Mouse (Mus musculus) ovary, postnatal 10 days (tissue): ENCODE results near the gene Dicer1.
"Not testable (repeated sequence)": the region's sequence is repeated elsewhere in the genome, so short reads cannot be mapped to it uniquely, and the experiment has no call there.

Source experiments
- DNase-seq: peaks from one replicate; pipeline ENCODE4 v3.0.0; 2022; ENCODE audit warnings: low spot score

Gene Dicer1

DNA sequence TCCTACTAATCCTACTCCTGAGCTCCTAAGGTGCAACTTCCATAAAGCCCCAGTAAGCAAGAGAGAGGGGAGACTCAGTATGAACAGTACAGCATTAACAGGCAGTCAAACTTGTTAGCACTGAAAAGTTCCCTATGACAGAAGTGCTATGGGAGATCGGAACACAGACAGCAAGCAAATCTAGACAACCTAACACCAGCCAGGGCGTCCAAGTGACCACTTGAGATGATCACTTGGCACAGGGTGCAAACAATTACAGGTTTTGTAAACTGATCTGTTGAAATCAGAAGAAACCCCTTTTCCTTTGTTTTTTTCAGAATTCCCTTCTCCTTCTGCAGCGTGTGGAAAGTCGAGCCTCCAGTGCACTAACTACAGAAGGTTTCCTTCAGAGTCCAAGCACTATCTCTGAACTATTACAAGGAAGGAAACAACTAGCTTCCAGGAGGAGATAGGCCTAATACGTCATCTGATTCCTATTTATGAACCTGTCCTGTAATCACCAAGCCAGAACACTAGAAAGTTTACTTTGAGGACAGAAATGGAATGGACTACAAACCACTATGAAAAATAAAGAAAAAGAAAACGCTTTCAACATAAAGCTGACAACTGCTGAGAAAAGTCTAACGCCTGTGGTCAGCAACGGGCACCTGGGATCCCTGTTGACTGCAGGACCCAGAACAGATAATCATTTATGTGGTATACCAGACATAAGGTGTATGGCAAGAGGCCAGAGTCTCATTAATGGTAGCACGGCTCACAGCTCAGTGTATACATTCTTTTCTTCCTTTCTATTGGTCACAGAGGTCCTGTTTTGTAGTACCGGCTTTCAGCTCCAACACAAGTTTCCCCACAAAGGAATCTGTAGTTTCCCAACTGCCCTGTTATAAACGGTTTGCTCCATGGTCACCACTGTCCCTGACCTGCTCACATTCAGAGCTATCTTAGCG lies 10.6 kb downstream of the Dicer1 start:
- DNase-seq: no peak

DNA sequence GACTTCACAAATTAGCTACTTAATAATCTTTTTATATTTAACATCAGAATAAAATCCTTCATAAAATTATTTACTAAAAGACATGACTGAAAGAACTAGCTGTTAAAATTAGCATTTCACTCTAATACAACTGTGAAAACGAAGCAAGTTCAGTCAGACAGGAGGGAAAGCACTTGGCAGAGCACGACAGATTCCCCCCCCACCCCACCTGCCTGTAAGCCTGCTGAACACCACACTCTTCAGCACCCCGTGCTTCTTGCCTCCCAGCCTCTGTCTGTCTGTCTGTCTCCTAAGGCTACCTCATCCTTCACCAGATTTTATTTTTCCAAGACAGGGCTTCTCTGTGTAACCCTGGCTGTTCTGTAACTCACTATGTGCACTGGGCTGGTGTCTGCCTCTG lies 12.8 kb downstream of the Dicer1 start:
- no peak for DNase-seq

GRCm38 (mm10) chr12:104738446-104738845 lies 13.3 kb downstream of the Dicer1 start:
- no peak for DNase-seq

GRCm38 (mm10) chr12:104737666-104738065 lies 14.1 kb downstream of the Dicer1 start:
- DNase-seq: no peak

DNA sequence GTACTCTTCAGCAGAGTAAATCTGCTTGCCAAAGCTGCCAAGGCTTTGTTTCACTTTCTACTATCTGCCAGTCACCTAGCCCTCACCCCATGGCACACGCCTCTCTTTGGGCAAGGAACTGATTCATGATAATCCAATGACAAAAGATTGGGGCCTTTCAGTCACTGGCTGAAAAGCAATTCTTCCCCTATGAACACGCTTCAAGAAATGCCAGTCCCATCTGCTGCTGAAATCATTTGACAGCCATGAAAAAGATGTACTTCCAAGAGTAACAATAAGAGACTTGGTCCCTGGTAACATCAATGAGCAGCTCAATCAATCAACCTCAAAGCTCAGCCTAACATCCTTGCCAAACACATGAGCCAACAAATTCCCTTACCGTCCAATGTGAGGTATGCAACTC lies 15.8 kb downstream of the Dicer1 start:
- DNase-seq: no peak

DNA sequence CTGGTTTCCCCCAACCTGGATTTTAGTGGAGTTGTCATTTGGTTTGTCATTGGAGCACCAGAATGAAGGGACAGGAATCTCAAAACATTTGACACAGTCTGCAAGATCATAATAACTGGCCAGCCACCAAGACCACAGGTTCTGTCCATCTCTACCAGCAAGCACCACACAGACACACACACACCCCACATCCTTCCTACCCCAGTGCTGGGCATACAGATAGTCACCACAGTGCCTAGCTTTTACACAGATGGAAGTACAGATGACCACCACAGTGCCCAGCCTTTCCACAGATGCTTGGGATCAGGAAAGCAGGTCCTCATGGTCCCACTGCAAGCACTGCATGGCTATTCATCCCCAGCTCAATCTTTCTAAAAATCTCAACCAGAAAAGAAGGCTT lies 18.6 kb downstream of the Dicer1 start:
- no peak for DNase-seq

- DNase-seq: no peak
Measured at GRCm38 (mm10) chr12:104731782-104732181, 20.0 kb downstream of the Dicer1 start.

GRCm38 (mm10) chr12:104726436-104726835 lies 25.3 kb downstream of the Dicer1 start:
- DNase-seq: not testable (repeated sequence)

- DNase-seq: no peak
Measured at GRCm38 (mm10) chr12:104722056-104722455, 29.7 kb downstream of the Dicer1 start.

- no peak for DNase-seq
Measured at GRCm38 (mm10) chr12:104721011-104721410, 30.7 kb downstream of the Dicer1 start.

DNA sequence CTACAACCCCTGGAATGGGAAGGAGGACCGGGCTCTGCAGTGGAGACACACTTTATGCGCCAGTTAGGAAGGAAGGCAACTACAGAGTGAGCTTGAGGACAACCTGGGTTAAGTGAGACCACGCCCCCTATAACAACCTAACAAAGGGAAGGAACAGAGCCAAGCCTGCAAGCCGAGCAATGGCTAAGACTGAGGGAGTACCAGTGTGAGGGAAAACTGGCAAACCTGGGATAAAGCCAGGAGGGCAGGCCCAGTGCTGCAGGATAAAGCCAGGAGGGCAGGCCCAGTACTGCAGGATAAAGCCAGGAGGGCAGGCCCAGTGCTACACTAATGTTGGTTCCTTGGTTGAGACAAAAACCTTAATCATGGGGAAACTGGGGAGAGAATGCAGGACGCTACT lies 32.8 kb downstream of the Dicer1 start:
- DNase-seq: no peak

DNA sequence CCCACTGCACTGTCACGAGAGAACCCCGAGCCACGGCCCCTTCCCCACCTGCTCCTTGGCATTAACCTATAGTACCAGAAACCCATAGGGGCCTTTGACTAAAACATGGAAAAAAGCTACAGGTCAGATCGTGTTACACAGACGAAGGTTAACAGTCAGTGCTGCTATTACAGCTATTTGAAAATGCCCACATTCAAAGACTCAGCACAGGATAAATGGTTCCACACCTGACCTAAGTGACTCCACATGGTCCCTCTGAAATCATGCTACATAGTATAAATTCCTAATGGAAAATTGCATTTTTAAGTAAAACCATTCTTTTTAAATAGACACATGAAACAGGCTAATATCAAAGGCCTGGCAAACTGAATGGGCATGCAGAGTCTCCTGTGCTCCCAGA lies 35.3 kb downstream of the Dicer1 start:
- no peak for DNase-seq

GRCm38 (mm10) chr12:104715453-104715852 lies 36.3 kb downstream of the Dicer1 start:
- no peak for DNase-seq

GRCm38 (mm10) chr12:104700266-104700665 lies 51.5 kb downstream of the Dicer1 start:
- DNase-seq: no peak

DNA sequence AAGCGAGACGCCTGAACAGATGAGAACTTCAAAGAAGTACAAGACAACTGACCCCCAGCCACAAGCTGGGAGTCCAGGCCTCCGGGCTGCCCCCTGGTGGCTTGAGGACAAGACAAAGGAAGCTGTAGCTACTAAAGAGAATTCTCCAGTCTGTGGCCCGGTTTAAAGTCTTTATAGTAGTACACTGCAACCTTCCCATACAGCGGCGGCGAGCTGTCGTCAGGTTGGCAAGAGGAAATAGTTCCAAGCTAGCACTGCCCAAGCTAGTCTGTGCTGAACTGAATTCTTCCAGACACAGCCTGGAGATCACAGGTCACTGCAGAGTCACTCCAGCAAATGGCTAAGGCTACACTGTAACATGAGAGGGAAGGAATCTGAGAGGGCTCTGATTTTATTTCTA lies 52.0 kb downstream of the Dicer1 start:
- DNase-seq: peak; percentile 25

GRCm38 (mm10) chr12:104695514-104695913 lies 56.2 kb downstream of the Dicer1 start:
- no peak for DNase-seq

DNA sequence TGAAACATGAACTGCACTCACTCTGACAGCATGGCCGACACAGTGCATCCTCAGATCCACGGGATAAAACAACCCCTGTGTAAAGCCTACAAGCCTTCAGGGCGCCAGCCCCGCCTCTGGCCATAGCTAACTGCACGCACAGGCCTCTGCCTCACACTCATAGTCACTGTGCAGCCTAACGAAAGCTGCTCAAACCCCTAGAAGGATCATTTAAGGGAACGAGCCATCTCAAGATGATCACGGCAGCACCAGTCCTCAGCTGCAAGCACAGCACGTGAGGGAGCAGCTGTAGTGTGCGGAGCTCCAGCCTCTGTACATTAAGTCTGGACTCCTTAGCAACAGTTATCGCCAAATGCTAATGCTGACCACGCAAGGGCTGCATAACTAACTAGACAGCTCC lies 58.9 kb downstream of the Dicer1 start:
- DNase-seq: no peak

DNA sequence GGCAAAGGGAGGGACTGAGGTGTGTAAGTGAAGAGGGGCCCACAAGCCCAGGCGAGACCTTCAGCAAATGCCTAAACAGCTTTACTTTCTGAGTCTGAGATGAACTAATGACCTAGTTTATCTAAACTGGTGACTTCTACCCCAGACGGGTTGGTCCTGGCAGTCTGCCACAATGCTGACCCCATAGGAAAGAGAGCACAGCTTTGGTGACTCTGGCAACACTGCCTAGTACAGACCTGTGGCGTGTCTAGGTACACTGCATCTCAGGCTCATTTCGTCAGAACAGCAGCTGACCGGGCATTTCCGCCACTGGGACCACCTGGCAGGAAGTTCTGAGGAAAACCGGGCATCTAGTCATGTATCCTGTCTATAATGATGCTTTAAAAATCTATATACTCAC lies 61.3 kb downstream of the Dicer1 start:
- no peak for DNase-seq

DNA sequence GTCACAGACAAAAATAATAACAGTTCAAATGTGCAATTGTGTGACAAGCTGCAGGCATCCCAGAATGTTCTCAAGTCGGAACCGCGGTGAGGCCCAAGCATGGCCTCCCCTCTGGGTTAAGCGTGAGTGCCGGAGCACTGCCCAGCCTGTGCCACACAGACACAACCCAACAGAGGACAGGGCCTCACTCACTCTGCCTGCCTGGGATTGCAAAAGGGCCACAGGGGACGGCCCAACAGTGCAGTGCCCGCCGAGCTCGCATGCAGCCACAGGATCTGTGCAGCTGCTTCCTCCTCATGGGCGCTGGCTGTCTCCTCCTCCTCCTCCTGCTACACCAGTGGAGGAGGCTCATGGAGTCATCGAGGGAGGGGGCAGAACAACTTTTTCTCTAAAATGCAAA lies 62.9 kb downstream of the Dicer1 start:
- no peak for DNase-seq

DNA sequence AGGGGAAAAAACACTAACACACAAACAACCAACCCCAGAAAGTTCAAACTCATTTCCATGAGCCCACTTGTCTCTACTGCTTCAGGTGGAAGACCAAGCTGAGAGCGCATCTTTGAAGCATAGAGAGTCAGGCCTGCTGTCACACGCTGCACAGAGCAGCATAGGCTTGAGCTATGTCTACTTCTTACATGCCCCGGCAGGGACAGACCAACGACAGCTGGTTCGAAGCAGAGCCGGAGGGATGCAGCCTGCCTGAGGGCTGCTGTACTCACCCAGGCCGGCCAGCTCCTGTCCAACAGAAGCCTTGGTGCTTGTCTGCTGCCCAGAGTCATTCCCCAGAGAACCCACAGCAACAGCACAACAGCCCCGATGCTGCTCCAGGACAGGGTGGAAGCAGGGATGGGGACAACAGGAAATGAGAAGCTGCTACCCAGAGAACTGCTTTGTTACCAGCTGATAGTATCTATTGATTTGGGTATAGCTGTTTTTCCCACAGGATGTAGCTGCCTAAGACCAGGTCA lies 67.3 kb downstream of the Dicer1 start:
- DNase-seq: no peak

- no peak for DNase-seq
Measured at GRCm38 (mm10) chr12:104679819-104680132, 72.0 kb downstream of the Dicer1 start.

DNA sequence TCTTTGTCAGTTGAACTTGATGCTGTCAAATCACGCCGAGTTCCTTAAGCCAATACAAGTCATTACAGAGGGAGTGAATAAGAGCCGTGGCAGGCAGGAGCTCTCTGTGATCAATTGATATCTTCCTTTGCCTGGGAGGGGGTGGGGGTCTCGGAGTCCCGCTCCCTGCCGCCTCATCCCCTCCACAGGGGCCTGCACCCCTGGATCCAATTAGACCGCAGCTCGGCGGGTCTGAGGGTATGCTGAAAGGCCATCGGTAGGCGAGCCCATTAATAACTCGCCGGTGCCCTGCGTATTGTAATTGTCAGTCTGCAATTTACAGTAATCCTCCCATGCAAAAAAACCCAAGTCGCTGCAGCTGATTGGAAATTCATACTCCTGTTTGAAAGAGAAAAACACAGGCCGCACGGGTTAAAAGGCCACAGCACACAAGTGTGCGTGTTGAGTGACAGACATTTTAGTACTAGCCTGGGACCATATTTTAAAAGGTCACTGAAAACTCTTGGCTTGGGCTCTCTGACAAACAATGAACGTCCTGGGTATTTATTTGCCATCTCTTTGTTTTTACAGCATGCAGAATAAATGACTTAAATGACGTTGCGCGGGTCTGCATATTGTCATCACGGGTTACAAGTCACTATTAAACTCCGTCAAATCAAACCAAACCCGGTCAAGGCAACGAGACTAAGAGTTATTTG lies 72.5 kb downstream of the Dicer1 start:
- no peak for DNase-seq

DNA sequence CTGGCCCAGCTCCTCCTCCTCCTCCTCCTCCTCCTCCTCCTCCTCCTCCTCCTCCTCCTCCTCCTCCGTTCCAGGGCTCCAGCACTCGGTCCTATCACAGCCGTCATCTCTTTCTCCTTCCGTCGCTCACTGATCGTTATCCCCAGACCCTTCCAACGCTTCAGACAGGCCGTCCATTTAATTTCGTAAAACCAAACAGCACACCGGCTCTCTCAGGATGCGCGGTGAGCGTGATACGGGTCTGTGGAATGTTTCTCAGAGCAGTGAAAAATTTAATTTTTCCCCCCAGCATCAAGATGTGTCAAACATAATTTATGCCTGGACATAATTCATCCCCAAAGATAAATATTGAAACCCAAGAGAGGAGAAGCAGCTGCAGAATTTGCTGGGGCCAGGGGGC lies 73.3 kb downstream of the Dicer1 start:
- no peak for DNase-seq
